Mouse (Mus musculus): ENCODE measurements around the gene Pla1a.

- no peak for TF ChIP-seq CTCF (IDR thresholded peaks at IDR 0.05; ENCODE audit: low read depth)
- TF ChIP-seq EP300 (IDR thresholded peaks at IDR 0.05; ENCODE audit: low read depth): no peak
Observed at GRCm38 (mm10) chr16:38459990-38460389, 27.0 kb upstream of the Pla1a start.
